15 mouse cellular contexts compared by ENCODE assay signal in the genomic region with DNA sequence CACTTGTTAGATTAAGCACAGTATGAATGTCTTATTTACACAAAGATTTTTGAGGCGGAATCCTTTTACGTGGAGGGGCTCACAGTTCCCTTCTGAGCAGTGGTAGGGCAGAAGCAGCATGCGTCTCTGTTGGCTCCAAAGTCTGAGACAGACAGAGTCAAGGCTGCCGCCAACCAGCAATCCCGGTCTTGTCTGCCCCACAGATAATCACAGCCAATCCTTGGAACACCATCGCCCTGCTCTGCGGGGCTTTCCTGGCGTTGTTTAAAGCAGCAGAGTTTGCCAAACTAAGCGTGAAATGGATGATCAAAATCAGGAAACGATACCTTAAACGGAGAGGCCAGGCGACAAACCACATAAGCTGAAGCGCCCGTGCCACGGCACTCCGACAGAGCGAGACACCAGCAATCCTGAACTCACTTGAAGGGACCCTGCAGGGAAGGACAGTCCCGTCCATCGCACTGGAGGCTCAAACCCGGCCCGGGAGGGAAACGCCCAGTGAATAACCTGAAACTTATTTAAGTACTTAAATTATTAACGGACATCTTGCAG. TPM values are rescaled to one million over a fixed set of nuclear protein-coding genes. Genes with fewer than 3 reads are reported as not detected.
DNase-seq lines count a peak whose midpoint lies in the region; ATAC-seq and TF ChIP-seq lines count a peak whose summit lies in the region.
"Had no signal": no experiment of that assay in that cellular context is flagged by ENCODE, and none has a peak within 500 bp of the region (broad histone marks: within the 10 kb centered on the region; RNA-seq: fewer than 3 reads in every experiment).

No protein-coding gene starts in this region.

- H3K4me3 ChIP-seq in CH12.LX (replicated peaks in 1 of 3; ENCODE audit: low read depth in 2 of 3, low read length in 2 of 3, poor library complexity in 1 of 3), result no peak overlapping the region
- no peak overlapping the region for H3K4me3 ChIP-seq in intestine, embryonic 16.5 days (ENCODE audit: low read length)
- H3K4me3 ChIP-seq: hindbrain, embryonic 15.5 days had no signal

- TF ChIP-seq RAD21 in CH12.LX (IDR thresholded peaks at IDR 0.05; ENCODE audit: low read depth, low read length), result no peak

- H3K79me2 ChIP-seq in CH12.LX (replicated peaks; ENCODE audit: control insufficient read depth, extremely low read depth, insufficient read depth, poor library complexity, severe bottlenecking), result no peaks in the 10 kb centered on the region

- WGBS in intestine, embryonic 16.5 days, result 78% methylated on average over 23 of the region's 23 CpGs

- dilution Hi-C loops in CH12.LX (cut with MboI; ENCODE audit: extremely low pct_ligation_motif_present, extremely low pct_unique_long_range_greater_than_20kb, low sequenced_read_pairs), result no loop called here

- peaks cover 70 to 85% of the 10 kb centered on the region in 2 experiments for H3K36me3 ChIP-seq in CH12.LX (replicated peaks in 1 of 2; ENCODE audit: control insufficient read depth in 1 of 2, insufficient read depth in 1 of 2, low read length in 1 of 2)
- H3K36me3 ChIP-seq in intestine, embryonic 16.5 days (ENCODE audit: control insufficient read depth, insufficient read depth, low read length), result peaks cover 8% of the 10 kb centered on the region; the same call in 1 of the 2 replicates

- H3K4me1 ChIP-seq in CH12.LX (ENCODE audit: control insufficient read depth in 1 of 2, insufficient read depth in 2 of 2), result peaks cover 2 to 17% of the 10 kb centered on the region in 2 experiments; a peak in 3 of 4 replicates
- no peaks in the 10 kb centered on the region for H3K4me1 ChIP-seq in intestine, embryonic 16.5 days (ENCODE audit: control insufficient read depth, insufficient read depth, low read length)
- H3K4me1 ChIP-seq: hindbrain, embryonic 15.5 days had no signal

- in situ Hi-C loops in CH12.LX (cut with MboI; ENCODE audit: low pct_ligation_motif_present, low pct_unique_long_range_greater_than_20kb, low sequenced_read_pairs), result loop anchor here (25.0 kb wide), 1 partner anchor 463 kb away; a partner anchor contains a TSS

- H3K27ac ChIP-seq in CH12.LX (ENCODE audit: insufficient read depth, low read depth), result no peak overlapping the region
- H3K27ac ChIP-seq in intestine, embryonic 16.5 days (ENCODE audit: low read length), result peak overlapping the region; percentile 24; the same call in 1 of the 2 replicates
- H3K27ac ChIP-seq: hindbrain, embryonic 15.5 days had no signal

- TF ChIP-seq POLR2A in CH12.LX (IDR thresholded peaks at IDR 0.05; ENCODE audit: low read depth, low read length), result no peak

- H3K9ac ChIP-seq in CH12.LX (ENCODE audit: insufficient read depth, low read depth), result no peak overlapping the region
- no peak overlapping the region for H3K9ac ChIP-seq in intestine, embryonic 16.5 days (ENCODE audit: low read depth, low read length)
- H3K9ac ChIP-seq: forebrain, postnatal 0 days; hindbrain, embryonic 15.5 days; liver, postnatal 0 days had no signal

- H3K27me3 ChIP-seq in CH12.LX (replicated peaks), result no peaks in the 10 kb centered on the region
- no peaks in the 10 kb centered on the region for H3K27me3 ChIP-seq in intestine, embryonic 16.5 days (replicated peaks; ENCODE audit: control insufficient read depth, insufficient read depth, low read length)
- H3K27me3 ChIP-seq: hindbrain, embryonic 15.5 days had no signal

- intact Hi-C loops in heart, postnatal 25 days (cut with DNase I), result loop anchor here (5.0 kb wide), 1 partner anchor 37 kb away; no protein-coding TSS in a partner anchor
- intact Hi-C loops in left cerebral cortex, postnatal 4 days (cut with DNase I), result no loop called here
- intact Hi-C loops in left cerebral cortex, postnatal 25 days (cut with DNase I), result no loop called here

- no peak for TF ChIP-seq CTCF in CH12.LX (conservative IDR thresholded peaks at IDR 0.05 in 1 of 2, IDR thresholded peaks at IDR 0.05 in 1 of 2; ENCODE audit: low read depth in 2 of 2, low read length in 2 of 2)

- no peaks in the 10 kb centered on the region for H3K9me3 ChIP-seq in CH12.LX (replicated peaks; ENCODE audit: low read length)
- no peaks in the 10 kb centered on the region for H3K9me3 ChIP-seq in intestine, embryonic 16.5 days (ENCODE audit: control insufficient read depth, low read length)
- H3K9me3 ChIP-seq: hindbrain, embryonic 15.5 days had no signal

- peak; percentile 83 for DNase-seq in heart, adult 11 months
- no peak for DNase-seq in heart, postnatal 25 days (ENCODE audit: low spot score)
- DNase-seq in left cerebral cortex, postnatal 4 days, result peak; percentile 40
- no peak for DNase-seq in left cerebral cortex, postnatal 25 days (ENCODE audit: low spot score in 2 of 2)
- DNase-seq in CH12.LX (ENCODE audit: extremely low read depth), result peak; percentile 35
- no peak for DNase-seq in testis, postnatal 14 days (ENCODE audit: low spot score)
- DNase-seq: cerebellum, adult 11-12 months; forebrain, postnatal 0 days; kidney, adult 2 months; layer of hippocampus, postnatal 36 days; liver, postnatal 0 days; thymus, postnatal 4 days had no signal

- H3K4me2 ChIP-seq in CH12.LX (ENCODE audit: insufficient read depth, low read depth, poor library complexity, severe bottlenecking), result no peak overlapping the region
- H3K4me2 ChIP-seq in intestine, embryonic 16.5 days (ENCODE audit: low read depth, low read length), result no peak overlapping the region
- H3K4me2 ChIP-seq: hindbrain, embryonic 15.5 days; midbrain, embryonic 11.5 days had no signal

- no peak for ATAC-seq in intestine, embryonic 16.5 days
- ATAC-seq: forebrain, postnatal 0 days; liver, postnatal 0 days had no signal

- TF ChIP-seq EP300 in CH12.LX (IDR thresholded peaks at IDR 0.05; ENCODE audit: low read length), result no peak

TF ChIP-seq in CH12.LX, 34 proteins besides CTCF, POLR2A, EP300 and RAD21:
- TF ChIP-seq TBP (conservative IDR thresholded peaks at IDR 0.05; ENCODE audit: low read depth, low read length) (no peak), IRF4 (IDR thresholded peaks at IDR 0.05; ENCODE audit: low read depth, low read length) (peak; percentile 59), BHLHE40 (IDR thresholded peaks at IDR 0.05; ENCODE audit: low read depth, low read length) (peak; percentile 85)

RNA-seq across cellular contexts. Expression of a gene that starts 23.9 kb away (rescaled TPM):
- total RNA-seq in heart, postnatal 25 days (2021), result 1 to 10 TPM; 3.5 to 4.1 TPM
- total RNA-seq in left cerebral cortex, postnatal 4 days (2021), result 10 to 100 TPM; 18.1 to 19.5 TPM
- total RNA-seq in left cerebral cortex, postnatal 25 days (2021), result 1 to 10 TPM; 9.0 to 9.1 TPM
- total RNA-seq in CH12.LX (2012; rRNA removed) (11.5 and 15.4 TPM in 2 replicates), CH12.LX (2014; rRNA removed) (12.2 and 13.1 TPM in 2 replicates)
- 16.4 and 17.0 TPM in 2 replicates for polyA plus RNA-seq in CH12.LX (2012; ENCODE audit: insufficient read length, low read depth)
- 18.2 and 19.3 TPM in 2 replicates for polyA plus RNA-seq in intestine, embryonic 16.5 days (2015; fragmentation: Nextera tagmentation; extraction: Ambion mirVana)

RNA-seq across cellular contexts. Expression of a gene that starts 31.6 kb away (rescaled TPM):
- 100 to 1,000 TPM in 1 of 2 experiments, 10 to 100 TPM in 1; 98.8 to 102 TPM for total RNA-seq in heart, postnatal 25 days (2021)
- 10 to 100 TPM; 83.5 to 89.9 TPM for total RNA-seq in left cerebral cortex, postnatal 4 days (2021)
- total RNA-seq in left cerebral cortex, postnatal 25 days (2021), result 10 to 100 TPM; 70.5 to 72.8 TPM
- total RNA-seq in CH12.LX (2012; rRNA removed) (58.9 and 86.7 TPM in 2 replicates), CH12.LX (2014; rRNA removed) (35.7 and 43.8 TPM in 2 replicates)
- 28.8 and 38.9 TPM in 2 replicates for polyA plus RNA-seq in CH12.LX (2012; ENCODE audit: insufficient read length, low read depth)
- polyA plus RNA-seq in intestine, embryonic 16.5 days (2015; fragmentation: Nextera tagmentation; extraction: Ambion mirVana), result 83.3 and 88.7 TPM in 2 replicates

RNA-seq across cellular contexts. Expression of a gene that starts 53.5 kb away (rescaled TPM):
- 100 to 1,000 TPM; 103 to 110 TPM for total RNA-seq in heart, postnatal 25 days (2021)
- 10 to 100 TPM; 33.5 to 35.5 TPM for total RNA-seq in left cerebral cortex, postnatal 4 days (2021)
- total RNA-seq in left cerebral cortex, postnatal 25 days (2021), result 10 to 100 TPM; 89.1 to 94.5 TPM
- 58.9 and 62.0 TPM in 2 replicates for total RNA-seq in CH12.LX (2012; rRNA removed)
- total RNA-seq in CH12.LX (2014; rRNA removed), result 96.7 and 102 TPM in 2 replicates
- 40.3 and 42.6 TPM in 2 replicates for polyA plus RNA-seq in CH12.LX (2012; ENCODE audit: insufficient read length, low read depth)
- 11.3 and 11.8 TPM in 2 replicates for polyA plus RNA-seq in intestine, embryonic 16.5 days (2015; fragmentation: Nextera tagmentation; extraction: Ambion mirVana)

Comparison
In these comparisons a context has a peak if more than half of its experiments do, and no peak if none do; other contexts are left out.
1. DNase-seq: peak in heart, adult 11 months (single experiment), left cerebral cortex, postnatal 4 days (single experiment) and CH12.LX (single experiment); none in heart, postnatal 25 days (single experiment), left cerebral cortex, postnatal 25 days (0 of 2) and testis, postnatal 14 days (single experiment).